Mouse (Mus musculus): ENCODE data around the gene Grin2c. TPM values are rescaled to one million over a fixed set of nuclear protein-coding genes. Genes with fewer than 3 reads are reported as not detected.

Grin2c gene
- total RNA-seq, 2 experiments from 2014 or later = 0.27 to 0.41 TPM

DNA sequence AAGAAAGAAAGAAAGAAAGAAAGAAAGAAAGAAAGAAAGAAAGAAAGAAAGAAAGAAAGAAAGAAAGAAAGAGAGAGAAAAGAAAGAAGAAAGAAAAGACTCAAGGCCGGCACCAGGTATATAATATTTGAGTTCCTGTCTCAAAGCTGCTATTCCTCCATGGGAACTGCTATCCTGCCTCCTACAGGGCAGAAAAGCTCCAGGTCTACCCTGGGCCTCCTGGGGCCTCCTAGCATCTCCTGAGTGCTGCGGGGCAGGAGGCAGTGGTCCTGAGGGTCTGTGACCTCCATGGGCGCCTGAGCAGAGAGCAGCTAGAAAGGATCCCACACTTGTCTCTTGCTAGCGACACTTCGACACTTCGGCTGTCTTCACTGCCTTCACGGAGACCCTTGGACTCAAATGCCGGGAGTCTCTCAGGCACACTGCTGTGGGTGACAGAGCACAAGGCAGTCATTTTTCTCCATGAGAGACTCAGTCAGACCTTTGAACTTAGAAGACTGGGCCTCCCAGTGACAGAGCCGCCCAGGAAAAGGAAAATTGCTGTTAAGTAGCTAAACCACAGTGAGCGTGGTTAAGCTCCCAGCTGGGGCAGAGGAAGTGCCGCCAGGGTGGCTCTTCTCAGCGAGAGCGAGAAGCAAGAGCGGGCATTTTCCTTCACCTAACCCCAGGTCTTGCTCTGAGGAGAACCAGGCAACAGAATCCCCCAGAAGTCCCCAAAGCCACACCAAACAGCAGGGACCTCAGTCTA, 35.7 kb downstream of the Grin2c start:
- peak in 1 of 2 experiments; percentile 31 for DNase-seq

- DNase-seq = peak; percentile 48 to 56
Measured at GRCm38 (mm10) chr11:115229021-115229930, 37.8 kb downstream of the Grin2c start.

DNA sequence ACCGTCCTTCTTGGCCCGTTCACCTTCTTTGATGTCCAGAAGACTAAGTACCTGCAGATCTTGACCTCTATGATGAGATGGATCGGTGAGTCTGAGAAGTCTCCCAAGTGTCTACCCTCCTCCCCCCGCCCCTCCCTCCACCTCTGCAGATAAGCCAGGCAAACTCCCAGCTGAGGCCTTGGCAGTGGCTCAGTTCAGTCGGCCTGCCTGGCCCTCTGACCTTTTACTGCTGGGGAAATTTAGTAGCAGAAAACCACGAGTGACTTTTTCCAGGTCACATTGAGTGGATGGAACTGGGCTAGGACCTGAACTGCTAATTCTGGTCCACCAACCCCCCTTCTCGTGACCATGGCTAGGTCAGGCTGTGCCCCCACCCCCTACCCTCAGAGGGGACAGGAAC, 38.6 kb downstream of the Grin2c start:
- no peak for DNase-seq

GRCm38 (mm10) chr11:115227640-115228039, 39.4 kb downstream of the Grin2c start:
- DNase-seq = no peak

DNA sequence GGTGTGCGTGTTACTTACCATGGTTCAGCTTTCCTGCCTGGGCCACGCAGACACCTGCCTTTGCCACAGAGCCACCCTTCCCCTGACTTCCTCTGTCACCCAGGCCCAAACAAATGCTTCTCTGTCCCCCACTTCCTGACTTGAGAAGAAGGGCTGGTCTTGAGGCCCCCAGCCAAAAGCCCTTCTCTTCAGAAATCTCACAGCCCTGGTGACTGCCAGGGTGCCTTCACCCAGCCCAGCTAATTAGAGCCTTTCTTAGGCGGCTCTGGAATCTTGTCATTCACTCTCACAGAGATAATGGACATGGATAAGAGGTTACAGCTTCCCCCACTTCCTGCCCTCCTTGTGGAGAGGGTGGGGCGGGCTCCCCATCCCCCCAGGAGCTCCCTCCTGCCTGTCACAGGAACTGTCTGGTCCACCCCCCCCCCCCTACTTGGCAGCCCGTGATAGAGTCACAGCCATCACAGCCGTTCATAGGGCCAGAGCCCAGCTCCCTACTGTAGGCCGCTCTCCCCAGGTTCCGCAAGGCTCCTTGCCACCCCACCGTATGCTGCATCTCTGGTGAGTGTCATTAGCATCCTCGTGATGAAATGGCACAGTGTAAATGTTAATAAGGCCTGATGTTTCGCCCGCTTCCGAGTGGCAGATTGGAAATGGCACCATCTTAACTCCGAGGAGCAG, 40.1 kb downstream of the Grin2c start:
- DNase-seq = peak in 1 of 2 experiments; percentile 27

DNA sequence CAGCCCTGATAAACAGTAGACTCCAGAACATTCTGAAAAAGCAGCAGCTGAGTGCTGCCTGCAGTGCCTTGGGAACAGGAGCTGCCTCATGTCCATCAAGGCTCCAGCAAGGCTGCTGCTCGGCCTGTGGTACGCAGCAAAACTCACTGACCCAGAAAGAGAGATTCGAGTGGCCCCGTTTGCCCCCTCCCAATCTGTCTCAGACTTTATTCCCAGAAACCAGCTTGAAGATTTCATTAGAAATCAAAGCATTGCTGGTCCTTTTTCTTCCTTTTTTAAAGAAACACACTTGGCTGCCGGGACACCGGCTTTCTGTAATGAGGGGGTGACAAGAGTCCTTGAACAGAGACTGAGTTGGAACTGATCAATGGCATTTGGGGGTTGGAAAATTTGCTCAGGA, 41.7 kb downstream of the Grin2c start:
- no peak for DNase-seq

DNA sequence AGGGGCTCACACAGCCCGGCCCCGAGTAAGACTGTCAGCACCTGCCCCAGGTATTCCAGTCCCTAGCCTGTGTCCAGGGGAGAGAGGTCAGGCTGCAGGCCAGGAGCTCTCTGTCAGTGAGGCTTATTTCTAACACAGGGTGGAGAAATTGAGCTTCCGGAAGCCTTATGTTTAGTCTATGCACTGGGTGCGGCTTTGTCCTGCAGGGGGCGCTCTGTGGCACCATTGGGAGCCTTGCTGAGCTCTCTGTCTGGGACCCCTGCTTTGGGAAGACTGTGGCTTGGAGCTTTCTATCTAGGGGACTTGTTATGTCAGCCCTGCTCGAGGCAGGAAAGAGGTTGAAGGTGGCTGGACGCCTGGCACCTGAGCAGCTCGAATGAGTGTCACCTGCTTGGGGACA, 42.2 kb downstream of the Grin2c start:
- peak in 1 of 2 experiments; percentile 58 for DNase-seq

GRCm38 (mm10) chr11:115223877-115224276, 43.2 kb downstream of the Grin2c start:
- no peak for DNase-seq

DNA sequence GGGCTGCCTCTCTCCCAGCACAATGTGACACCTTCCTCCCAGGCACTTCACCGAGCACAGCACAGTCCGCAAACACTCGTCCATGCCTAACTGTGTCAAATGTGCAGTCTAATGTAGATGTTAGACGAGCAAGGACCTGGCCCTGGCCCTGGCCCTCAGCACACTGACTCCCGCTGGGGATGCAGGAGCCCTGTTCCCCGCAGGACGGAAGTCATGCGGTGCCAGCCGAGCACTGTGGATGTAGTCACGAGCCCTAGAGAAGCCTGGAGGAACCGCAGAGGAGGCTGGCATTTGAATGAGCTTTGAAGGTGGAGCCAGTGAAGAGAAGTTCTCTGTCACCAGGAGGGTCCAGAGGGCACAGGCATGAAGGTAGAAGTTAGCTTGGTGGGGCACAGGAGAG, 43.6 kb downstream of the Grin2c start:
- no peak for DNase-seq

- no peak for DNase-seq
Measured at GRCm38 (mm10) chr11:115222570-115222969, 44.5 kb downstream of the Grin2c start.

GRCm38 (mm10) chr11:115222077-115222476, 45.0 kb downstream of the Grin2c start:
- no peak for DNase-seq

GRCm38 (mm10) chr11:115219685-115220084, 47.4 kb downstream of the Grin2c start:
- no peak for DNase-seq

DNA sequence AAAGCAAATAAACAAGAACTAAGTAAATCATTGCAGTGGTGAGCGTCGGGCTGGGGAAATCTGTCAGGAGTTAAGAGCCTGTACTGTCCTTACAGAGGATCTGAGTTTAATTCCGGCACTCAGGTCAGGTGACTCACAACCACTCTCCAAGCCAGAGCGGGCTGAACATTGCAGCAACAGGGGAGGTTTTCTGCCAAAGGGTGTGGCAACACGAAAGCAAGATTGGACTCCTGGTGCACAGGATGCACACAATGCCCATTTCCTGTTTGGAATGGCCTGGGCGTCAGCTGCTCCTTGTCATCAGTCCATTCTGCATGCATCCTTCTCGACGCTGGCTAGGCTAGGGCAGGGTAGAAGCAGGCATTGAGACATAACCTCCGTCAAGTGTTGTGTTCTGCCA, 47.8 kb downstream of the Grin2c start:
- DNase-seq = peak; percentile 77 to 80

DNA sequence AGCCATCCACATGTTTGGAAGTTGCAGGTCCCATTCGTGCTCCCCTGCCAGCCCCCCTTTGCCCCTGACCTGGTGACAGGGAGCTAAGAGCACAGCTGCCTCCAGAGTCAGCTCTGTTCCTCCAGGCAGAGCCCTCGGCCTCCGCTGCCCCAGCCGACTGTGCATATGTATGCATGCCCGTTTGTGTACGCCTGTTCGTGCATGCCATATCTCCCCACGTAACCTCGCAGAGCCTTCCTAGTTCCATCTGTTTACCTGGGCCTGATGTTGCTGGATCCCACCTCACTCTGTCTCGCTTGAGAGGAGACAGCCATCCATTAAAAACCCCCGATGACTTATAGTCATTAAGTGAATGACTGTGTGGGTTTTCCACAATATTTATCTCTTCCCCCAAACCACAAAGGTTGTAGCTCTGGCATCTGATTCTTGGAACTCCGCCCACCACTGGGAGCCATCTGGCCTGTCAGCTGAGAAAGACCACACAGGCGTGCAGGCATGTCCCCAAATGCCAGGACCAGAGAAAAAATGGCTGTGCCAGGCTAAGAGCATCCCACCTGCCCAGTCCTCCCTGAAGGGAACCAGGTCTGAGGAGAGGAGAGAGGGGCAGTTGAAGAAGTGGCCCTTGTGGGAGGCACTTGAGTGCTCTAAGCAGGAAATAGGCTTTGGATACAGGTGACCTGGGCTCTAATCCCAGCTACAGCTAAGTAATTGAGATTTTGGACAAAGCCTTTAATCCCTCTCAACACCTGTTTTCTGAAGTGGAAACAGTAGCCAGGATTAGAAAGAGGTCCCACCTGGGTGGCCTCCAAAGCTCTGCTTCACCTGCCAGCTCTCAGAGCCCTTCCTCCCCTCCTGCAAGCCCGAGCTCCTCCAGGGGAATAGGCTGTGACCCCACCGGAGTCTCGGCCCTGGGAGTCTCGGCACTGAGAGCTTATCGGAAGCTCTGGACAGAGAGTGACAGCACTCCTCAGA, 49.3 kb downstream of the Grin2c start:
- DNase-seq = no peak

DNA sequence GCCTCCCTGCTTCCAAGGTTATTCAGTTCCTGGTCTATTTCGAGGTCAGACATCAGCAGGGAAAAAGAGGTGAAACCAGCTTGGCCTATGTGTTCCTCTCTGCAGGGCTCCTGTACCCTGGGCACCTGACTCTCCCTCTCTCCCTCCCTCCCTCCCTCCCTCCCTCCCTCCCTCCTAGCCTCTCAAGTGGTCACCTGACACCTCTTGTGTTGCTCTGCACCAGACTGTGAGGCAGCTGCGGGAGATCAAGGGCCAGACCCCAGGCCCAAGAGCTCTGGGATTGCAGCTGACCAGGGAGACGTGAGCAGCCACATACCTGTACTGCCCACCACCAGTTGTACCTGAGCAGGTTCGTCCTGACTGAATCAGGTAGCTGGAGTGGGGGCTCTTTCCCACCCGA, 51.9 kb downstream of the Grin2c start:
- DNase-seq = no peak

DNA sequence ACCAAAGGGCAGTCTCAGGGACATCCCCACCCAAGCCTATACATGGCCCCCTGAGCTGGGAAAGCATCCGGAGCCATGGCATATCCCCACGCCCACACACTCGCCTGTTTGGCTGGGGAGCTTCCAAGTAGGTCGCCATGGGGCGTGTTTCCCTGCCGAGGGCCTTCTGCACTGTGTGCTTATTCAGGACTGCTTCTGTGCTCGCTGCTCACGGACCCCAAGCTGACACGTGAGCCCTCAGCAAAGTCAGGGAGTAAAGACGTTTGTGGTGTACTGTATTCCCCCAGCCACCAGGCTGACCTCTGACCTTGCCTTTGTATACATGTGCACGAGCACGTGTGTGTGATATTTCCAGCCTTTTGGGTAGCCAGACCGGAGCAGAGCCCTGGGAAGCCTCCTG, 54.9 kb downstream of the Grin2c start:
- no peak for DNase-seq

DNA sequence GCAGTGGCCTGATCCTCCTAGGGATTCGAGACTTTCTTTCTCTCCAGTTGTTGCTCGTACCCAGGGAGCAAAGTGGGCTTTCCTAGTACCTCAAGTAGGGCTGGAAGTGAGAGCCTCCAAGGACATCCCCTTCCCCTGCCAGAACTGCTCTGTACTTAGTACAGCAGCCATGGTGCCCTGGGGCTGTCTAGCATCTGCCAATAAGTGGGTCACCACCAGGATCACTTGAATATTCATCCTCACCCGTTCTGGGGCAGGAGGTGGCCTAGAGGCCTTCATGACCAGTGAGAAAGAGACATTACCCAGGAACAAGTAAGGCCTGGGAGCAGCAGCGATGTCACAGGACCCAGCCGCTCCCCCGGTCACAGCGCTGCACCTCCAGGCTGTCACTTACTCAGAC, 57.1 kb downstream of the Grin2c start:
- DNase-seq = no peak

GRCm38 (mm10) chr11:115208776-115209732, 58.0 kb downstream of the Grin2c start:
- DNase-seq = peak in 1 of 2 experiments; percentile 37

- no peak for DNase-seq
Measured at GRCm38 (mm10) chr11:115208126-115208525, 58.9 kb downstream of the Grin2c start.

DNA sequence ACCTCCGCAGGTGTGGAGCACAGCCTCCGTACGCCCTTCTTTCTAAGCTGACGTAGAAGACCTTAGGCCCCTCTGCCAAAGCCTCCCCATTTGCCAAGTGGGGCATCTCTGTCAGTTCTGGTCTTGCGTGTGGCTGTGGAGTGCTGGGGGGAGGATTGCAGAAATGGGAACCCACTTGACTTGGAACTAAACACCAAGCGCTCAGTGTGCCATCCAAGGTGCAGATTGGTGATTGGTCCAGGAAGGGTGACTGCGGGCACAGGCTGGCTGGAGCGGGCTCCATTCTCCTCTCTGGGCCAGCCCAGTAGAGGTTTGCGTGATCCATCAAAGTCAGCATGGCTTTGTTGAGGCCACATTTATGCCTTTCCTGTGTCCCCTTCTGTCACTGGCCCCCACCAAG, 64.3 kb downstream of the Grin2c start:
- DNase-seq = no peak
